Mouse (Mus musculus): Measurements from ENCODE around the gene Med16.
A peak's percentile ranks its signal among the peaks of the same experiment; 100 is the strongest.

- no peak for TF ChIP-seq POLR2A (IDR thresholded peaks at IDR 0.05; ENCODE audit: low read depth, low read length)
- TF ChIP-seq POLR2AphosphoS2 (IDR thresholded peaks at IDR 0.05; ENCODE audit: low read depth, low read length): no peak
- no peak for TF ChIP-seq SMC3 (IDR thresholded peaks at IDR 0.05; ENCODE audit: low read depth, low read length)
- no peak for TF ChIP-seq CTCF (conservative IDR thresholded peaks at IDR 0.05 in 1 of 2, IDR thresholded peaks at IDR 0.05 in 1 of 2; ENCODE audit: low read depth in 2 of 2, low read length in 2 of 2)
- TF ChIP-seq ZC3H11A (IDR thresholded peaks at IDR 0.05; ENCODE audit: low read depth, low read length): no peak
- no peak for TF ChIP-seq ZNF384 (IDR thresholded peaks at IDR 0.05; ENCODE audit: low read depth, low read length)
- TF ChIP-seq CHD2 (IDR thresholded peaks at IDR 0.05; ENCODE audit: low read length): peak; percentile 63
- no peak for TF ChIP-seq MAFK (IDR thresholded peaks at IDR 0.05; ENCODE audit: insufficient replicate concordance, low read length)
- no peak for TF ChIP-seq GABPA (IDR thresholded peaks at IDR 0.05; ENCODE audit: insufficient replicate concordance, low read depth, low read length)
- no peak for TF ChIP-seq RAD21 (IDR thresholded peaks at IDR 0.05; ENCODE audit: low read depth, low read length)
- no peak for TF ChIP-seq EP300 (IDR thresholded peaks at IDR 0.05; ENCODE audit: low read length)
- TF ChIP-seq TCF12 (IDR thresholded peaks at IDR 0.05; ENCODE audit: low read depth, low read length): no peak
- peak; percentile 46; the same call in 1 of the 2 replicates for TF ChIP-seq MAX (IDR thresholded peaks at IDR 0.05; ENCODE audit: low read length)
These were observed 31.5 kb downstream of the Med16 start for GRCm38 (mm10) chr10:79877174-79877573.
